Mouse (Mus musculus) cortical plate, adult 2 months (tissue): ENCODE measurements at regions not wholly inside any gene's neighbourhood (a gene's known extent, or its start where the extent isn't known, plus 50 kb on each side); places are given as distances from the start of the nearest gene placed in this dataset.

Experiments used
- CTCF ChIP-seq: fragments of 200-500 bp; IDR thresholded peaks from 2 replicates; pipeline ENCODE4 v1.5.1; 2011; ENCODE audit warnings: mild to moderate bottlenecking, control low read depth, low read length; ENCODE audit not compliant: insufficient read depth; ENCODE audit errors: extremely low read depth
- POLR2A ChIP-seq: fragments of 200-500 bp; IDR thresholded peaks from 2 replicates; pipeline ENCODE4 v1.6.1; 2011; ENCODE audit warnings: mild to moderate bottlenecking, low read length, control low read depth; ENCODE audit not compliant: insufficient read depth; ENCODE audit errors: extremely low read depth

DNA sequence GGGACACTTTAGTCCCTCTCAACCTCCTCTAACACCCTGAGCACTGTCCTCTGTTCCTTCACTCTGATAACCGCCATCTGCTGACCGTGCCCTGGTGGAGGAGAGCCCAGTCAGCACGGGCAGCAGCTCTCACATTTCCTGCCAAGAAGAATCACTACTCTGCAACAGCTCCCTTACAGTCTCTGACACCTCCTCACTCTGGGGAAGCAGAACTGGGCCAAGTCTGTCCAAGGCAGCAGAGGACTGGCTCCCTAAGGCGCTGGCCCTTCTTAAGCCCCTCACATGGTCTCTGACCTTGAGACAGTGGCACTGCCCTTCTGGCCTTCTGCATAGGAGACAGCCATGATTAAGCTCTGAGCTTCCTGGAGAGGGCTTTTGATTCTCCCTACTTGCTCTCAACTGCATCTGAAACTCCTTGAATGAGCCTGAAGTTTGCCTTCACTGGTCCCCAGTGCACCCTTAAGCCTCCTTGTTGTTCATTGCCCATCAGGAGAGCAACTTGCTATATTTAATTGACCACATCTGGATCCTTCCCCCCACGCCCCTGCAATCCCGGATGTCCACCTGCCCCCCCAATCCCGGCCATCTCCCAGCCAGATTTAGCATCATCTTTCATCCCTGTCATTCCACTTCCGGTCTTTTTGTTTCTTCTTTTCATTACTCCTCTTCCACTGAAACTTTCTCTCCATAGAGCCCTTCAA, 493.1 kb upstream of the Fam160b2 start:
- no peak for TF ChIP-seq POLR2A
- no peak for TF ChIP-seq CTCF
